Mouse (Mus musculus) gastrocnemius, adult 2 months (tissue): ENCODE measurements around the gene Ints4. TPM values are rescaled to one million over a fixed set of nuclear protein-coding genes. Genes with fewer than 3 reads are reported as not detected.

ENCODE experiments used
- DNase-seq: peaks from one replicate; pipeline ENCODE4 v3.0.0; 2022
- H3K27ac ChIP-seq: fragments of 200-600 bp; 2 replicates; pipeline ENCODE4 v1.8.1; 2022; ENCODE audit warnings: mild to moderate bottlenecking
- H3K4me3 ChIP-seq: fragments of 200-600 bp; 2 replicates; pipeline ENCODE4 v1.8.1; 2022; ENCODE audit warnings: mild to moderate bottlenecking, moderate library complexity
- CTCF ChIP-seq: fragments of 200-600 bp; IDR thresholded peaks from 2 replicates; pipeline ENCODE4 v1.8.1; 2022; ENCODE audit warnings: antibody characterized with exemption, mild to moderate bottlenecking, moderate library complexity
- intact Hi-C: fragments of 180-260 bp; cut with DNase I; formaldehyde crosslinking; loops from one replicate; pipeline ENCODE4 v1.15.1; 2025
- total RNA-seq, 2 experiments: library from RNA; stranded (reverse); gene quantifications; 2 replicates each; pipeline ENCODE4 v1.2.3; 2021

Ints4 gene
- total RNA-seq, 2 experiments from 2014 or later = 26.6 to 29.7 TPM

GRCm38 (mm10) chr7:97563576-97563975, 82.8 kb downstream of the Ints4 start:
- Histone ChIP-seq H3K4me3 (no peak overlapping the region), H3K27ac (no peak overlapping the region)
- intact Hi-C loops = no loop called here
- TF ChIP-seq CTCF = no peak
- no peak for DNase-seq

GRCm38 (mm10) chr7:97569372-97569771, 88.6 kb downstream of the Ints4 start:
- intact Hi-C loops = no loop called here
- TF ChIP-seq CTCF = no peak
- Histone ChIP-seq H3K27ac (no peak overlapping the region), H3K4me3 (no peak overlapping the region)
- DNase-seq = no peak

GRCm38 (mm10) chr7:97570389-97570788, 89.6 kb downstream of the Ints4 start:
- H3K4me3 ChIP-seq = no peak overlapping the region
- intact Hi-C loops = no loop called here
- no peak for DNase-seq
- no peak overlapping the region for H3K27ac ChIP-seq
- peak; percentile 43 for TF ChIP-seq CTCF

- peak; percentile 84 for DNase-seq
- Histone ChIP-seq H3K27ac (peak overlapping the region; percentile 98), H3K4me3 (peak overlapping the region; percentile 86)
- TF ChIP-seq CTCF = no peak
- intact Hi-C loops = loop anchor here (1.0 to 5.0 kb wide), 5 partner anchors 74 to 154 kb away; partner anchors contain the start of genes Clns1a and Ints4
These were observed 97.8 kb downstream of the Ints4 start for GRCm38 (mm10) chr7:97578361-97579066.

- intact Hi-C loops = loop anchor here (1.0 to 5.0 kb wide), 5 partner anchors 73 to 155 kb away; partner anchors contain the start of genes Clns1a and Ints4
- TF ChIP-seq CTCF = peak; percentile 83
- Histone ChIP-seq H3K27ac (peak within 1 kb of the TSS; percentile 98), H3K4me3 (peak within 1 kb of the TSS; percentile 86)
- peak; percentile 97 for DNase-seq
These were observed 98.6 kb downstream of the Ints4 start, which contains the start of the genes Aamdc and Rsf1 for GRCm38 (mm10) chr7:97579067-97579975. TSS of gene Aamdc (minus strand) at chr7:97579497. TSS of gene Rsf1 (plus strand) at chr7:97579889.

GRCm38 (mm10) chr7:97579976-97580842, 99.5 kb downstream of the Ints4 start:
- intact Hi-C loops = loop anchor here (1.0 to 5.0 kb wide), 6 partner anchors 42 to 155 kb away; partner anchors contain the start of genes Clns1a and Ints4
- Histone ChIP-seq H3K27ac (peak overlapping the region; percentile 98), H3K4me3 (peak overlapping the region; percentile 86)
- DNase-seq = peak; percentile 64
- no peak for TF ChIP-seq CTCF

GRCm38 (mm10) chr7:97580843-97581214, 100.1 kb downstream of the Ints4 start:
- TF ChIP-seq CTCF = peak; percentile 29; the same call in 1 of the 2 replicates
- intact Hi-C loops = loop anchor here (5.0 kb wide), 1 partner anchor 41 kb away; no protein-coding TSS in a partner anchor
- H3K27ac ChIP-seq = peak overlapping the region; percentile 98
- H3K4me3 ChIP-seq = peak overlapping the region; percentile 86
- peak; percentile 88 for DNase-seq

- Histone ChIP-seq H3K4me3 (no peak overlapping the region), H3K27ac (no peak overlapping the region)
- DNase-seq = no peak
- TF ChIP-seq CTCF = no peak
- intact Hi-C loops = no loop called here
These were observed 107.8 kb downstream of the Ints4 start for GRCm38 (mm10) chr7:97588506-97588905.

GRCm38 (mm10) chr7:97590488-97590887, 109.7 kb downstream of the Ints4 start:
- no peak for TF ChIP-seq CTCF
- Histone ChIP-seq H3K4me3 (no peak overlapping the region), H3K27ac (no peak overlapping the region)
- intact Hi-C loops = no loop called here
- no peak for DNase-seq

Other genes starting within 250 kb of the Ints4 start
- under 1 TPM; 0.45 to 0.64 TPM for gene Usp35, start 148.9 kb upstream of the Ints4 start, total RNA-seq
- 1 to 10 TPM; 3.4 to 5.1 TPM for gene Kctd21, start 148.6 kb upstream of the Ints4 start, total RNA-seq
- gene Alg8, start 109.3 kb upstream of the Ints4 start, total RNA-seq = 1 to 10 TPM; 3.1 to 4.7 TPM
- 100 to 1,000 TPM; 254 to 341 TPM for gene Ndufc2, start 81.0 kb upstream of the Ints4 start, total RNA-seq
- 10 to 100 TPM; 18.0 to 20.7 TPM for gene Thrsp, start 63.2 kb upstream of the Ints4 start, total RNA-seq
- gene Kctd14, start 29.6 kb upstream of the Ints4 start, total RNA-seq = under 1 TPM in 1 of 2 experiments, not detected in 1; 0.11 TPM
- gene Aamdc, start 98.5 kb downstream of the Ints4 start, total RNA-seq = 100 to 1,000 TPM; 113 to 130 TPM
- 10 to 100 TPM; 14.1 to 16.0 TPM for gene Rsf1, start 98.9 kb downstream of the Ints4 start, total RNA-seq
- gene Clns1a, start 215.7 kb downstream of the Ints4 start, total RNA-seq = 10 to 100 TPM; 29.5 to 35.1 TPM